Mouse (Mus musculus): ENCODE data around the gene Lcmt1. TPM values are rescaled to one million over a fixed set of nuclear protein-coding genes. Genes with fewer than 3 reads are reported as not detected.

Gene Lcmt1
- polyA plus RNA-seq, 1 experiment from 2014 or later, result 40.1 TPM

GRCm38 (mm10) chr7:123353081-123353480 is 16.5 kb upstream of the Lcmt1 start:
- Histone ChIP-seq H3K9ac (ENCODE audit: low read depth, low read length) (no peak overlapping the region), H3K4me2 (ENCODE audit: low read depth, low read length) (no peak overlapping the region), H3K9me3 (ENCODE audit: control insufficient read depth, low read length) (no peaks in the 10 kb centered on the region), H3K4me3 (ENCODE audit: low read depth, low read length) (no peak overlapping the region), H3K27ac (replicated peaks; ENCODE audit: low read depth, low read length) (no peak overlapping the region), H3K4me1 (ENCODE audit: control insufficient read depth, insufficient read depth, low read length) (no peaks in the 10 kb centered on the region), H3K36me3 (ENCODE audit: control insufficient read depth, insufficient read depth, low read length) (no peaks in the 10 kb centered on the region), H3K27me3 (replicated peaks; ENCODE audit: control insufficient read depth, insufficient read depth, low read length) (no peaks in the 10 kb centered on the region)
- no peak for ATAC-seq (ENCODE audit: low read depth)
- no peak for DNase-seq (ENCODE audit: low spot score)
- WGBS, result 95% methylated on average over 4 of the region's 4 CpGs

- WGBS, result 77% methylated on average over 5 of the region's 5 CpGs
- ATAC-seq (ENCODE audit: low read depth), result no peak
- DNase-seq (ENCODE audit: low spot score), result no peak
- no peak overlapping the region for H3K4me3 ChIP-seq (ENCODE audit: low read depth, low read length)
- H3K4me2 ChIP-seq (ENCODE audit: low read depth, low read length), result no peak overlapping the region
- H3K9ac ChIP-seq (ENCODE audit: low read depth, low read length), result no peak overlapping the region
- H3K36me3 ChIP-seq (ENCODE audit: control insufficient read depth, insufficient read depth, low read length), result no peaks in the 10 kb centered on the region
- no peaks in the 10 kb centered on the region for H3K4me1 ChIP-seq (ENCODE audit: control insufficient read depth, insufficient read depth, low read length)
- no peak overlapping the region for H3K27ac ChIP-seq (replicated peaks; ENCODE audit: low read depth, low read length)
- H3K27me3 ChIP-seq (replicated peaks; ENCODE audit: control insufficient read depth, insufficient read depth, low read length), result no peaks in the 10 kb centered on the region
- H3K9me3 ChIP-seq (ENCODE audit: control insufficient read depth, low read length), result no peaks in the 10 kb centered on the region
These were observed 15.7 kb upstream of the Lcmt1 start for GRCm38 (mm10) chr7:123353879-123354278.

- Histone ChIP-seq H3K4me1 (ENCODE audit: control insufficient read depth, insufficient read depth, low read length) (no peaks in the 10 kb centered on the region), H3K36me3 (ENCODE audit: control insufficient read depth, insufficient read depth, low read length) (no peaks in the 10 kb centered on the region), H3K27me3 (replicated peaks; ENCODE audit: control insufficient read depth, insufficient read depth, low read length) (no peaks in the 10 kb centered on the region), H3K9me3 (ENCODE audit: control insufficient read depth, low read length) (no peaks in the 10 kb centered on the region), H3K4me2 (ENCODE audit: low read depth, low read length) (no peak overlapping the region), H3K4me3 (ENCODE audit: low read depth, low read length) (no peak overlapping the region), H3K9ac (ENCODE audit: low read depth, low read length) (no peak overlapping the region), H3K27ac (replicated peaks; ENCODE audit: low read depth, low read length) (no peak overlapping the region)
- ATAC-seq (ENCODE audit: low read depth) (no peak), DNase-seq (ENCODE audit: low spot score) (no peak)
- WGBS, result 84% methylated on average over 5 of the region's 5 CpGs
These were observed 15.2 kb upstream of the Lcmt1 start for GRCm38 (mm10) chr7:123354392-123354791.

- Histone ChIP-seq H3K36me3 (ENCODE audit: control insufficient read depth, insufficient read depth, low read length) (no peaks in the 10 kb centered on the region), H3K27ac (replicated peaks; ENCODE audit: low read depth, low read length) (no peak overlapping the region), H3K4me2 (ENCODE audit: low read depth, low read length) (no peak overlapping the region), H3K27me3 (replicated peaks; ENCODE audit: control insufficient read depth, insufficient read depth, low read length) (no peaks in the 10 kb centered on the region), H3K4me1 (ENCODE audit: control insufficient read depth, insufficient read depth, low read length) (no peaks in the 10 kb centered on the region), H3K9ac (ENCODE audit: low read depth, low read length) (no peak overlapping the region), H3K9me3 (ENCODE audit: control insufficient read depth, low read length) (no peaks in the 10 kb centered on the region), H3K4me3 (ENCODE audit: low read depth, low read length) (no peak overlapping the region)
- DNase-seq (ENCODE audit: low spot score), result no peak
- no peak for ATAC-seq (ENCODE audit: low read depth)
- WGBS, result 72% methylated on average over 2 of the region's 2 CpGs
These were observed 14.7 kb upstream of the Lcmt1 start for GRCm38 (mm10) chr7:123354851-123355250.

GRCm38 (mm10) chr7:123356158-123356557 is 13.4 kb upstream of the Lcmt1 start:
- no peak for ATAC-seq (ENCODE audit: low read depth)
- DNase-seq (ENCODE audit: low spot score), result no peak
- no peaks in the 10 kb centered on the region for H3K4me1 ChIP-seq (ENCODE audit: control insufficient read depth, insufficient read depth, low read length)

GRCm38 (mm10) chr7:123359101-123359500 is 10.5 kb upstream of the Lcmt1 start:
- Histone ChIP-seq H3K4me3 (ENCODE audit: low read depth, low read length) (no peak overlapping the region), H3K9me3 (ENCODE audit: control insufficient read depth, low read length) (no peaks in the 10 kb centered on the region), H3K27me3 (replicated peaks; ENCODE audit: control insufficient read depth, insufficient read depth, low read length) (no peaks in the 10 kb centered on the region), H3K4me2 (ENCODE audit: low read depth, low read length) (no peak overlapping the region), H3K4me1 (ENCODE audit: control insufficient read depth, insufficient read depth, low read length) (no peaks in the 10 kb centered on the region), H3K27ac (replicated peaks; ENCODE audit: low read depth, low read length) (no peak overlapping the region), H3K9ac (ENCODE audit: low read depth, low read length) (no peak overlapping the region), H3K36me3 (ENCODE audit: control insufficient read depth, insufficient read depth, low read length) (no peaks in the 10 kb centered on the region)
- WGBS, result 75% methylated on average over 7 of the region's 7 CpGs
- no peak for DNase-seq (ENCODE audit: low spot score)
- ATAC-seq (ENCODE audit: low read depth), result no peak

More at GRCm38 (mm10) chr7:123356158-123356557, 13.4 kb upstream of the Lcmt1 start:
- H3K27ac ChIP-seq (replicated peaks; ENCODE audit: low read depth, low read length), result no peak overlapping the region
- H3K36me3 ChIP-seq (ENCODE audit: control insufficient read depth, insufficient read depth, low read length), result no peaks in the 10 kb centered on the region
- no peaks in the 10 kb centered on the region for H3K27me3 ChIP-seq (replicated peaks; ENCODE audit: control insufficient read depth, insufficient read depth, low read length)
- WGBS, result 72% methylated on average over 3 of the region's 3 CpGs
- H3K4me2 ChIP-seq (ENCODE audit: low read depth, low read length), result no peak overlapping the region
- H3K9ac ChIP-seq (ENCODE audit: low read depth, low read length), result no peak overlapping the region
- H3K4me3 ChIP-seq (ENCODE audit: low read depth, low read length), result no peak overlapping the region
- no peaks in the 10 kb centered on the region for H3K9me3 ChIP-seq (ENCODE audit: control insufficient read depth, low read length)

DNA sequence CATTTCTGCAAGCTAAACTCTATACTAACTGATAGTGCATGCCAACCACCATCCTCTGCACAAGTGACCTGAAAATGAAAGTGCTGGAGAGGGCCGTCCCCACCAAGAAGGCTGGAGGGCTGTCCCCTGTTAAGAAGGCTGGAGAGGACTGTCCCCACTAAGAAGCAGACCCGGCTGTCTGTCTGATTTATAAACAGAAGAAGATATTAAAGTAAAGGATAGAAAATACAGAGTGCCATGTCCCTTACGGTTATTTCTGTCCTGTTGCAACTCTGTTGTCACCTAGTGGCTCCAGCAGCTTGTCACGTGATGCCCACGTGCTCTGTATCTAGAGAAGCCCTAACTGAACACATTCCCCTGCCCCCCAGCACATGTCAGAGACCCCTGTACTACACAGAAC is 9.4 kb upstream of the Lcmt1 start:
- no peaks in the 10 kb centered on the region for H3K9me3 ChIP-seq (ENCODE audit: control insufficient read depth, low read length)
- H3K27ac ChIP-seq (replicated peaks; ENCODE audit: low read depth, low read length), result no peak overlapping the region
- no peaks in the 10 kb centered on the region for H3K27me3 ChIP-seq (replicated peaks; ENCODE audit: control insufficient read depth, insufficient read depth, low read length)
- H3K4me2 ChIP-seq (ENCODE audit: low read depth, low read length), result no peak overlapping the region
- H3K9ac ChIP-seq (ENCODE audit: low read depth, low read length), result no peak overlapping the region
- DNase-seq (ENCODE audit: low spot score) (no peak), ATAC-seq (ENCODE audit: low read depth) (no peak)
- H3K4me1 ChIP-seq (ENCODE audit: control insufficient read depth, insufficient read depth, low read length), result no peaks in the 10 kb centered on the region
- no peak overlapping the region for H3K4me3 ChIP-seq (ENCODE audit: low read depth, low read length)
- 88% methylated on average over 5 of the region's 5 CpGs for WGBS
- H3K36me3 ChIP-seq (ENCODE audit: control insufficient read depth, insufficient read depth, low read length), result no peaks in the 10 kb centered on the region

- WGBS, result 90% methylated on average over 7 of the region's 7 CpGs
- no peak for ATAC-seq (ENCODE audit: low read depth)
These were observed 8.2 kb upstream of the Lcmt1 start for GRCm38 (mm10) chr7:123361229-123361980.

DNA sequence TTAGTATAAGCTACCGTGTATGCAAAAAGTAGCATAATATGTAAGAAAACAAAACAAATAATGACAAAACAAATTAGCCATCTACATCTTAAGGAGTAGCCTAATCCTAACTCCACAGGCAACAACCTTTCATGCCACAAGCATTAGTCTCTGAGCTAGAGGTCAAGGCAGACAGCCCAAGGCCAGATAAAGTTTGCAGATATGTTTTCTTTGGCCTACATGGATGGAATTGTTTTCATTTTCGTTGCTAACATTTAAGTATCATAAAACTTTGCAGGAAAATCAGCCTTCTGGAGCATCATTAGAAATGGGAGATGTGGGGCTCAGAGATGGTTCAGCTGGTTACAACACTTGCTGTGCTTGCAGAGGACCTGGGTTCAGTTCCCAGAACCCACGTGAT is 6.8 kb upstream of the Lcmt1 start:
- Histone ChIP-seq H3K27ac (replicated peaks; ENCODE audit: low read depth, low read length) (no peak overlapping the region), H3K9ac (ENCODE audit: low read depth, low read length) (no peak overlapping the region), H3K4me2 (ENCODE audit: low read depth, low read length) (no peak overlapping the region), H3K4me3 (ENCODE audit: low read depth, low read length) (no peak overlapping the region), H3K36me3 (ENCODE audit: control insufficient read depth, insufficient read depth, low read length) (no peaks in the 10 kb centered on the region; the same call in 1 of the 2 replicates), H3K9me3 (ENCODE audit: control insufficient read depth, low read length) (no peaks in the 10 kb centered on the region), H3K27me3 (replicated peaks; ENCODE audit: control insufficient read depth, insufficient read depth, low read length) (no peaks in the 10 kb centered on the region), H3K4me1 (ENCODE audit: control insufficient read depth, insufficient read depth, low read length) (peaks cover 4% of the 10 kb centered on the region)
- DNase-seq (ENCODE audit: low spot score) (no peak), ATAC-seq (ENCODE audit: low read depth) (no peak)
- WGBS, result 83% methylated on average over 3 of the region's 3 CpGs

More at GRCm38 (mm10) chr7:123361229-123361980, 8.2 kb upstream of the Lcmt1 start:
- H3K36me3 ChIP-seq (ENCODE audit: control insufficient read depth, insufficient read depth, low read length), result no peaks in the 10 kb centered on the region; the same call in 1 of the 2 replicates
- H3K9me3 ChIP-seq (ENCODE audit: control insufficient read depth, low read length), result no peaks in the 10 kb centered on the region
- H3K4me3 ChIP-seq (ENCODE audit: low read depth, low read length), result no peak overlapping the region
- DNase-seq (ENCODE audit: low spot score), result no peak
- no peak overlapping the region for H3K27ac ChIP-seq (replicated peaks; ENCODE audit: low read depth, low read length)
- no peaks in the 10 kb centered on the region for H3K27me3 ChIP-seq (replicated peaks; ENCODE audit: control insufficient read depth, insufficient read depth, low read length)
- H3K9ac ChIP-seq (ENCODE audit: low read depth, low read length), result no peak overlapping the region
- no peaks in the 10 kb centered on the region for H3K4me1 ChIP-seq (ENCODE audit: control insufficient read depth, insufficient read depth, low read length)
- no peak overlapping the region for H3K4me2 ChIP-seq (ENCODE audit: low read depth, low read length)

All from embryonic facial prominence, embryonic 14.5 days (tissue).